In the genomic region with DNA sequence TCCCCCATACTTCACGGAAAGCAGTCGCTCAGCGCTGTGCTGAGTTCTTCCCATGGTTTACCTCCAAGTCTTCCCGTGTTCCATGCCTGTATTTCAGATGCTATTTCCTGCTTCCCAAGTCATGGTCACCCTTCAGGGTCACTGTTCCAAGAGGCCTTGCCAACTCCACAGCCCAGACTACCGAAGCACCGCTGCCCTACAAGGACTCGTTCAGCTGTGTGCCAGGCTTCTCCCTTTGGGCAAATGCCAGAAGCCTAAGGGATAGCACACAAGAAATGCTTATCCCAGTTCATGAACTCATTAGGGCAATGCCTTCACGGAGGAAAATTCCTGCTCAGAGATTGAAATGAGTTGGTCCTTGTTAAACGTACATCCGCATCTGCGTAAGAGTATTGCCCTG, we compare ENCODE assay signal across 14 mouse cellular contexts. TPM values are rescaled to one million over a fixed set of nuclear protein-coding genes. Genes with fewer than 3 reads are reported as not detected.
DNase-seq lines count a peak whose midpoint lies in the region; ATAC-seq and TF ChIP-seq lines count a peak whose summit lies in the region.
"Had no signal": no experiment of that assay in that cellular context is flagged by ENCODE, and none has a peak within 500 bp of the region (broad histone marks: within the 10 kb centered on the region; RNA-seq: fewer than 3 reads in every experiment).

No protein-coding gene starts in this region.

- no peak for TF ChIP-seq EP300 in stomach, postnatal 0 days (optimal IDR thresholded peaks at IDR 0.05)

- H3K9ac ChIP-seq in midbrain, postnatal 0 days (replicated peaks; ENCODE audit: low read length, poor library complexity, severe bottlenecking): no peak overlapping the region
- no peak overlapping the region for H3K9ac ChIP-seq in midbrain, embryonic 14.5 days (replicated peaks; ENCODE audit: low read length)
- H3K9ac ChIP-seq in stomach, postnatal 0 days (ENCODE audit: low read length): no peak overlapping the region

- H3K27ac ChIP-seq in midbrain, postnatal 0 days (ENCODE audit: low read depth, low read length): no peak overlapping the region
- no peak overlapping the region for H3K27ac ChIP-seq in midbrain, embryonic 14.5 days (replicated peaks; ENCODE audit: low read depth, low read length)
- H3K27ac ChIP-seq in stomach, postnatal 0 days (replicated peaks): peak overlapping the region; percentile 76

- no peak overlapping the region for H3K4me2 ChIP-seq in midbrain, postnatal 0 days (ENCODE audit: low read depth, low read length, poor library complexity, severe bottlenecking)
- no peak overlapping the region for H3K4me2 ChIP-seq in midbrain, embryonic 14.5 days (ENCODE audit: low read length)
- H3K4me2 ChIP-seq in stomach, postnatal 0 days (replicated peaks; ENCODE audit: low read depth): no peak overlapping the region
- H3K4me2 ChIP-seq: liver, embryonic 11.5 days had no signal

- H3K27me3 ChIP-seq in midbrain, postnatal 0 days (ENCODE audit: insufficient read depth, low read length): no peaks in the 10 kb centered on the region
- no peaks in the 10 kb centered on the region for H3K27me3 ChIP-seq in midbrain, embryonic 14.5 days (ENCODE audit: control insufficient read depth, insufficient read depth, low read length)
- no peaks in the 10 kb centered on the region for H3K27me3 ChIP-seq in stomach, postnatal 0 days (ENCODE audit: control insufficient read depth, insufficient read depth, low read length)
- H3K27me3 ChIP-seq: CH12.LX had no signal

- H3K4me1 ChIP-seq in midbrain, postnatal 0 days (ENCODE audit: insufficient read depth, low read length): no peaks in the 10 kb centered on the region
- no peaks in the 10 kb centered on the region for H3K4me1 ChIP-seq in midbrain, embryonic 14.5 days (ENCODE audit: control insufficient read depth, insufficient read depth, low read length)
- H3K4me1 ChIP-seq in stomach, postnatal 0 days (replicated peaks; ENCODE audit: control insufficient read depth, insufficient read depth): no peaks in the 10 kb centered on the region

- no peak for TF ChIP-seq POLR2A in brain, embryonic 14.5 days (IDR thresholded peaks at IDR 0.05; ENCODE audit: borderline replicate concordance, extremely low read depth, insufficient read depth, insufficient read length, poor library complexity, severe bottlenecking)

- WGBS in midbrain, postnatal 0 days: 83% methylated on average over 11 of the region's 11 CpGs
- WGBS in midbrain, embryonic 14.5 days: 93% methylated on average over 11 of the region's 11 CpGs
- WGBS in stomach, postnatal 0 days: 71% methylated on average over 11 of the region's 11 CpGs

- no peaks in the 10 kb centered on the region for H3K36me3 ChIP-seq in midbrain, postnatal 0 days (ENCODE audit: insufficient read depth, low read length)
- no peaks in the 10 kb centered on the region; the same call in 1 of the 2 replicates for H3K36me3 ChIP-seq in midbrain, embryonic 14.5 days (ENCODE audit: control insufficient read depth, insufficient read depth, low read length)
- H3K36me3 ChIP-seq in stomach, postnatal 0 days (ENCODE audit: control insufficient read depth, insufficient read depth, low read length): peaks cover 4% of the 10 kb centered on the region; the same call in 1 of the 2 replicates

- peak; percentile 24 for DNase-seq in midbrain, postnatal 0 days (ENCODE audit: low spot score)
- DNase-seq in midbrain, embryonic 14.5 days: no peak
- peak; percentile 12 for DNase-seq in brain, embryonic 14.5 days (ENCODE audit: low read depth)
- peak; percentile 64 for DNase-seq in heart, postnatal 4 days
- DNase-seq in stomach, postnatal 0 days (ENCODE audit: low spot score): no peak
- DNase-seq in thymus, postnatal 10 days (ENCODE audit: low spot score in 2 of 2): no peak
- DNase-seq in left cerebral cortex, adult 9 months (ENCODE audit: low spot score in 2 of 2): no peak
- no peak for DNase-seq in layer of hippocampus, adult 8-10 months (ENCODE audit: low spot score in 2 of 2)
- DNase-seq: gastrocnemius, postnatal 14 days; lung, postnatal 36 days had no signal

- no peak for TF ChIP-seq CTCF in midbrain, postnatal 0 days (IDR thresholded peaks at IDR 0.05)
- no peak for TF ChIP-seq CTCF in brain, embryonic 14.5 days (IDR thresholded peaks at IDR 0.05; ENCODE audit: borderline replicate concordance, extremely low read depth, insufficient read depth, insufficient read length)
- TF ChIP-seq CTCF in stomach, postnatal 0 days (IDR thresholded peaks at IDR 0.05; ENCODE audit: low read depth): no peak

- no peak for ATAC-seq in midbrain, postnatal 0 days (ENCODE audit: low FRiP score)
- no peak for ATAC-seq in midbrain, embryonic 14.5 days (ENCODE audit: low FRiP score, low TSS enrichment)
- ATAC-seq in stomach, postnatal 0 days (ENCODE audit: low FRiP score, low TSS enrichment): peak; percentile 32; the same call in 1 of the 2 replicates

- no peak overlapping the region for H3K4me3 ChIP-seq in midbrain, postnatal 0 days (ENCODE audit: low read depth, low read length)
- H3K4me3 ChIP-seq in midbrain, embryonic 14.5 days (replicated peaks; ENCODE audit: low read depth, low read length): no peak overlapping the region
- no peak overlapping the region for H3K4me3 ChIP-seq in stomach, postnatal 0 days (ENCODE audit: low read depth, low read length)
- H3K4me3 ChIP-seq: erythroblast, embryonic 14.5 days had no signal

- H3K9me3 ChIP-seq in midbrain, postnatal 0 days (ENCODE audit: low read length): no peaks in the 10 kb centered on the region
- no peaks in the 10 kb centered on the region for H3K9me3 ChIP-seq in midbrain, embryonic 14.5 days (ENCODE audit: control insufficient read depth, low read length)
- no peaks in the 10 kb centered on the region for H3K9me3 ChIP-seq in stomach, postnatal 0 days (ENCODE audit: control insufficient read depth, low read length)

RNA-seq across cellular contexts. Expression of a gene that starts 47.0 kb away (rescaled TPM):
- total RNA-seq in midbrain, postnatal 0 days (2014; rRNA removed): 0.71 and 1.0 TPM in 2 replicates
- 0.28 and 0.72 TPM in 2 replicates for polyA plus RNA-seq in midbrain, postnatal 0 days (2015; fragmentation: Nextera tagmentation; extraction: Ambion mirVana)
- 0.84 and 2.0 TPM in 2 replicates for polyA plus RNA-seq in midbrain, embryonic 14.5 days (2014; fragmentation: Nextera tagmentation; extraction: Ambion mirVana)
- polyA plus RNA-seq in brain, embryonic 14.5 days (2012; rRNA removed): 2.0 and 3.3 TPM in 2 replicates
- 1 to 10 TPM; 7.3 to 7.8 TPM for total RNA-seq in heart, postnatal 4 days (2021)
- polyA plus RNA-seq in stomach, postnatal 0 days (2015; fragmentation: Nextera tagmentation; extraction: Ambion mirVana): 0.63 and 1.1 TPM in 2 replicates
- total RNA-seq in layer of hippocampus, adult 8-10 months (2022): under 1 TPM; 0.08 to 0.27 (median 0.15) TPM
- total RNA-seq: monocyte, adult 5-6 weeks had no signal

Comparison
In these comparisons a context has a peak if more than half of its experiments do, and no peak if none do; other contexts are left out.
1. DNase-seq: peak in midbrain, postnatal 0 days (single experiment), brain, embryonic 14.5 days (single experiment) and heart, postnatal 4 days (single experiment); none in midbrain, embryonic 14.5 days (single experiment), stomach, postnatal 0 days (single experiment), thymus, postnatal 10 days (0 of 2), left cerebral cortex, adult 9 months (0 of 2) and layer of hippocampus, adult 8-10 months (0 of 2).